Mouse (Mus musculus): ENCODE results near the gene Nedd1.

- TF ChIP-seq CTCF (IDR thresholded peaks at IDR 0.05; ENCODE audit: low read depth, low read length), result peak; percentile 34
- no peak for TF ChIP-seq POLR2A (IDR thresholded peaks at IDR 0.05; ENCODE audit: extremely low read depth, insufficient read depth, low read length)
Observed at GRCm38 (mm10) chr10:92722620-92722988, 384 bp upstream of the Nedd1 start.

Measured in liver, adult 2 months (tissue).